Mouse (Mus musculus): ENCODE measurements around the gene Spred1. TPM values are rescaled to one million over a fixed set of nuclear protein-coding genes. Genes with fewer than 3 reads are reported as not detected.

Gene Spred1
- polyA plus RNA-seq, 1 experiment from 2014 or later, result 2.8 TPM

- Histone ChIP-seq H3K36me3 (replicated peaks; ENCODE audit: insufficient read depth, low read length) (no peaks in the 10 kb centered on the region), H3K9me3 (ENCODE audit: low read length) (no peaks in the 10 kb centered on the region), H3K4me2 (ENCODE audit: low read depth, low read length) (no peak overlapping the region), H3K9ac (replicated peaks) (no peak overlapping the region), H3K27me3 (ENCODE audit: insufficient read depth, low read length) (no peaks in the 10 kb centered on the region), H3K27ac (ENCODE audit: low read depth) (no peak overlapping the region), H3K4me1 (ENCODE audit: insufficient read depth) (peaks cover 9% of the 10 kb centered on the region), H3K4me3 (ENCODE audit: low read depth, low read length) (no peak overlapping the region)
- TF ChIP-seq CTCF (IDR thresholded peaks at IDR 0.05; ENCODE audit: low read depth) (no peak), EP300 (IDR thresholded peaks at IDR 0.05; ENCODE audit: low read depth) (no peak)
- DNase-seq (no peak), ATAC-seq (no peak)
- WGBS (ENCODE audit: insufficient replicate concordance), result 80% methylated on average over 2 of the region's 2 CpGs
Measured at GRCm38 (mm10) chr2:117133541-117133940, 12.4 kb downstream of the Spred1 start.

DNA sequence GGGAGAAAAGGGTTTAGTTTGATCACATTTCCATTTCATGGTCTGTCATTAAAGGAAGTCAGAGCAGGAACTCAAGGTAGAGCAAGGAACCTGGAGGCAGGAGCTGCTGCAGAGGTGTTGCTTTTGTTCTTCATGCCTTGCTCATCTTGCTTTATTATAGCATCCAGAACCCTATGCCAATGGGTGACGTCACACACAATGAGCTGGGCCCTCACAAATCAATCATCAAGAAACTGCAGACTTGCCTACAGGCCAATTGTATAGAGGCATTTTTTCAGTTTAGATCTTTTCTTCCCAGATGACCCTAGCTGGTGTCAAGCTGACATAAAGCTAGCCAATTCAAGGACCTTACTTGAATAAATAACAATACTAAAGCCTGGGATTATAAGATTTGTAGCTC lies 16.6 kb downstream of the Spred1 start:
- no peak for DNase-seq
- no peak overlapping the region for H3K9ac ChIP-seq (replicated peaks)
- H3K27ac ChIP-seq (ENCODE audit: low read depth), result no peak overlapping the region
- no peak overlapping the region for H3K4me2 ChIP-seq (ENCODE audit: low read depth, low read length)
- H3K36me3 ChIP-seq (replicated peaks; ENCODE audit: insufficient read depth, low read length), result no peaks in the 10 kb centered on the region
- no peaks in the 10 kb centered on the region for H3K9me3 ChIP-seq (ENCODE audit: low read length)
- H3K4me3 ChIP-seq (ENCODE audit: low read depth, low read length), result no peak overlapping the region
- no peak for ATAC-seq
- H3K4me1 ChIP-seq (ENCODE audit: insufficient read depth), result peaks cover 14% of the 10 kb centered on the region
- TF ChIP-seq EP300 (IDR thresholded peaks at IDR 0.05; ENCODE audit: low read depth) (no peak), CTCF (IDR thresholded peaks at IDR 0.05; ENCODE audit: low read depth) (no peak)
- 66% methylated on average over 1 of the region's 1 CpGs for WGBS (ENCODE audit: insufficient replicate concordance)
- H3K27me3 ChIP-seq (ENCODE audit: insufficient read depth, low read length), result no peaks in the 10 kb centered on the region

GRCm38 (mm10) chr2:117138932-117139331 lies 17.8 kb downstream of the Spred1 start:
- ATAC-seq (no peak), DNase-seq (no peak)
- Histone ChIP-seq H3K36me3 (replicated peaks; ENCODE audit: insufficient read depth, low read length) (no peaks in the 10 kb centered on the region), H3K9ac (replicated peaks) (no peak overlapping the region), H3K4me3 (ENCODE audit: low read depth, low read length) (no peak overlapping the region), H3K9me3 (ENCODE audit: low read length) (no peaks in the 10 kb centered on the region), H3K27me3 (ENCODE audit: insufficient read depth, low read length) (no peaks in the 10 kb centered on the region), H3K4me1 (ENCODE audit: insufficient read depth) (peaks cover 14% of the 10 kb centered on the region), H3K4me2 (ENCODE audit: low read depth, low read length) (no peak overlapping the region), H3K27ac (ENCODE audit: low read depth) (no peak overlapping the region)
- WGBS (ENCODE audit: insufficient replicate concordance), result 74% methylated on average over 5 of the region's 5 CpGs
- TF ChIP-seq EP300 (IDR thresholded peaks at IDR 0.05; ENCODE audit: low read depth), result no peak
- TF ChIP-seq CTCF (IDR thresholded peaks at IDR 0.05; ENCODE audit: low read depth), result no peak

- TF ChIP-seq CTCF (IDR thresholded peaks at IDR 0.05; ENCODE audit: low read depth), result no peak
- TF ChIP-seq EP300 (IDR thresholded peaks at IDR 0.05; ENCODE audit: low read depth), result no peak
- no peak overlapping the region for H3K9ac ChIP-seq (replicated peaks)
- DNase-seq, result no peak
- no peak overlapping the region for H3K4me2 ChIP-seq (ENCODE audit: low read depth, low read length)
- no peak for ATAC-seq
- no peaks in the 10 kb centered on the region for H3K36me3 ChIP-seq (replicated peaks; ENCODE audit: insufficient read depth, low read length)
- H3K27ac ChIP-seq (ENCODE audit: low read depth), result no peak overlapping the region
- no peaks in the 10 kb centered on the region for H3K27me3 ChIP-seq (ENCODE audit: insufficient read depth, low read length)
- H3K9me3 ChIP-seq (ENCODE audit: low read length), result no peaks in the 10 kb centered on the region
- H3K4me3 ChIP-seq (ENCODE audit: low read depth, low read length), result no peak overlapping the region
- peaks cover 14% of the 10 kb centered on the region for H3K4me1 ChIP-seq (ENCODE audit: insufficient read depth)
- WGBS (ENCODE audit: insufficient replicate concordance), result 62% methylated on average over 1 of the region's 1 CpGs
Measured at GRCm38 (mm10) chr2:117139977-117140376, 18.8 kb downstream of the Spred1 start.

DNA sequence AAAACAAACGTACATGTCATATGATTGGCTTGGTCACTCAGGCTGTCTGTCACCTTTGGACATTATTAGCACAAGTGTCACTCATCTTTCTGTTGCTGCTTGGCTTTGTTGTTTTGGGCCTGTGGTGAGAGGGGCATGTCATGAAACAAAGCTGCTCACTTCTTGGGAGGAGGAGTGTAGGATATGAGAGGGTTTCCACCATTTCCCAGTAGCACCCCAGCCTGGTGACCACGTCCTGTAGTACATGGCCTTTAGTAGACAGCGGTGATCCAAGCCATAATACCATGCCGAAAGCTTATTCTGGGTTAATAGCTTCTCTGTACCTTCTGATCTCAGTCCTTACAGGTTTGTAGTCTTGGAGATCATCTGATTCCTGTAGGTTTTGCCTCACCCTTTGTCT lies 21.9 kb downstream of the Spred1 start:
- no peak for DNase-seq
- no peaks in the 10 kb centered on the region for H3K27me3 ChIP-seq (ENCODE audit: insufficient read depth, low read length)
- WGBS (ENCODE audit: insufficient replicate concordance), result 67% methylated on average over 4 of the region's 4 CpGs
- H3K4me3 ChIP-seq (ENCODE audit: low read depth, low read length), result no peak overlapping the region
- H3K36me3 ChIP-seq (replicated peaks; ENCODE audit: insufficient read depth, low read length), result no peaks in the 10 kb centered on the region
- TF ChIP-seq CTCF (IDR thresholded peaks at IDR 0.05; ENCODE audit: low read depth), result no peak
- TF ChIP-seq EP300 (IDR thresholded peaks at IDR 0.05; ENCODE audit: low read depth), result no peak
- H3K27ac ChIP-seq (ENCODE audit: low read depth), result no peak overlapping the region
- H3K9me3 ChIP-seq (ENCODE audit: low read length), result no peaks in the 10 kb centered on the region
- H3K4me1 ChIP-seq (ENCODE audit: insufficient read depth), result peaks cover 9% of the 10 kb centered on the region; the same call in 1 of the 2 replicates
- H3K4me2 ChIP-seq (ENCODE audit: low read depth, low read length), result no peak overlapping the region
- ATAC-seq, result no peak
- no peak overlapping the region for H3K9ac ChIP-seq (replicated peaks)

DNA sequence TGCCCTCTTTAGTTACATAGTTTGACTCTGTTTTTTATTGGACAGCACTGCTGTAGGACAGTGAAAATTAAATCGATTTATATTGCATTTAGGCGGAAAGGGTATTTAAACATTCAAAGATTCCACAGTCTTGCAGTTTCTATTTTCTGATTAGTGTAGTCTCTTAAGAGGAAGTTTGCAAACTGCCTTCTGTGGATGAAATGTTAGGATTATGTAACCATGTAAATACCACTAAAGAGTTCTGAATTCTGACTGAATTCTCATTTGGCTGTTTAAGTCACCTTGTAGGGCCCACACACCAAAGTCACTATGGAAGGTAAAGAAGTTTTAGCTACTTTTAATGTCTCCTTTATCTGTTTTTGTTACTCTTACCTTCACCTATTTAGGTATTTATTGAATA lies 24.9 kb downstream of the Spred1 start:
- ATAC-seq, result no peak
- no peak overlapping the region for H3K9ac ChIP-seq (replicated peaks)
- H3K9me3 ChIP-seq (ENCODE audit: low read length), result no peaks in the 10 kb centered on the region
- no peak overlapping the region for H3K27ac ChIP-seq (ENCODE audit: low read depth)
- 0 out of 2 replicates have a peak, but pooled peaks cover 5% of the 10 kb centered on the region for H3K4me1 ChIP-seq (ENCODE audit: insufficient read depth)
- H3K27me3 ChIP-seq (ENCODE audit: insufficient read depth, low read length), result no peaks in the 10 kb centered on the region
- H3K4me2 ChIP-seq (ENCODE audit: low read depth, low read length), result no peak overlapping the region
- no peak for TF ChIP-seq CTCF (IDR thresholded peaks at IDR 0.05; ENCODE audit: low read depth)
- TF ChIP-seq EP300 (IDR thresholded peaks at IDR 0.05; ENCODE audit: low read depth), result no peak
- no peak for DNase-seq
- WGBS (ENCODE audit: insufficient replicate concordance), result 69% methylated on average over 2 of the region's 2 CpGs
- no peaks in the 10 kb centered on the region for H3K36me3 ChIP-seq (replicated peaks; ENCODE audit: insufficient read depth, low read length)
- no peak overlapping the region for H3K4me3 ChIP-seq (ENCODE audit: low read depth, low read length)

GRCm38 (mm10) chr2:117146617-117147016 lies 25.4 kb downstream of the Spred1 start:
- no peak overlapping the region for H3K9ac ChIP-seq (replicated peaks)
- WGBS (ENCODE audit: insufficient replicate concordance), result 60% methylated on average over 3 of the region's 3 CpGs
- DNase-seq (no peak), ATAC-seq (no peak)
- 0 out of 2 replicates have a peak, but pooled peaks cover 5% of the 10 kb centered on the region for H3K4me1 ChIP-seq (ENCODE audit: insufficient read depth)
- no peak overlapping the region for H3K27ac ChIP-seq (ENCODE audit: low read depth)
- TF ChIP-seq CTCF (IDR thresholded peaks at IDR 0.05; ENCODE audit: low read depth) (no peak), EP300 (IDR thresholded peaks at IDR 0.05; ENCODE audit: low read depth) (no peak)
- no peak overlapping the region for H3K4me2 ChIP-seq (ENCODE audit: low read depth, low read length)
- no peaks in the 10 kb centered on the region for H3K36me3 ChIP-seq (replicated peaks; ENCODE audit: insufficient read depth, low read length)
- H3K9me3 ChIP-seq (ENCODE audit: low read length), result no peaks in the 10 kb centered on the region
- no peaks in the 10 kb centered on the region for H3K27me3 ChIP-seq (ENCODE audit: insufficient read depth, low read length)
- H3K4me3 ChIP-seq (ENCODE audit: low read depth, low read length), result no peak overlapping the region
